In genomic region chr4:103508435-103508834, GRCm38 (mm10) we compare ENCODE assay signal across 16 mouse cellular contexts.
DNase-seq lines count a peak whose midpoint lies in the region; ATAC-seq lines count a peak whose summit lies in the region.
"Had no signal": no experiment of that assay in that cellular context is flagged by ENCODE, and none has a peak within 500 bp of the region (broad histone marks: within the 10 kb centered on the region; RNA-seq: fewer than 3 reads in every experiment).

No protein-coding gene starts in this region.

- H3K4me3 ChIP-seq in forebrain, embryonic 15.5 days, result no peak overlapping the region
- no peak overlapping the region for H3K4me3 ChIP-seq in forebrain, embryonic 12.5 days (replicated peaks)
- H3K4me3 ChIP-seq: embryonic facial prominence, embryonic 12.5 days; midbrain, embryonic 10.5 days; myocyte had no signal

- no peaks in the 10 kb centered on the region for H3K27me3 ChIP-seq in forebrain, embryonic 15.5 days
- no peaks in the 10 kb centered on the region for H3K27me3 ChIP-seq in forebrain, embryonic 12.5 days
- H3K27me3 ChIP-seq: embryonic facial prominence, embryonic 12.5 days had no signal

- ATAC-seq in forebrain, embryonic 15.5 days (replicated peaks), result 0 out of 2 replicates have a peak, but pooled peaks have one; percentile 38
- ATAC-seq in forebrain, embryonic 12.5 days (ENCODE audit: low FRiP score), result no peak
- ATAC-seq: hindbrain, embryonic 16.5 days had no signal

- H3K9me3 ChIP-seq in forebrain, embryonic 15.5 days, result no peaks in the 10 kb centered on the region
- H3K9me3 ChIP-seq in forebrain, embryonic 12.5 days, result no peaks in the 10 kb centered on the region
- H3K9me3 ChIP-seq: embryonic facial prominence, embryonic 12.5 days; midbrain, embryonic 10.5 days had no signal

- DNase-seq in brain, embryonic 18.5 days (ENCODE audit: low read depth, low spot score), result peak; percentile 20
- DNase-seq in layer of hippocampus, postnatal 14 days (ENCODE audit: low spot score in 2 of 2), result peak; percentile 68 to 85
- DNase-seq in right cerebral cortex, postnatal 10 days (ENCODE audit: low spot score in 2 of 2), result peak; percentile 63 to 67
- no peak for DNase-seq in adrenal gland, postnatal 36 days
- DNase-seq in urinary bladder, adult 2 months (ENCODE audit: low spot score), result no peak
- DNase-seq in retina, postnatal 1 day, result no peak
- DNase-seq: heart, adult 11 months; heart, postnatal 10 days; thymus, postnatal 14 days had no signal

- peaks cover 7% of the 10 kb centered on the region for H3K4me1 ChIP-seq in forebrain, embryonic 15.5 days
- H3K4me1 ChIP-seq in forebrain, embryonic 12.5 days, result no peaks in the 10 kb centered on the region
- H3K4me1 ChIP-seq: embryonic facial prominence, embryonic 12.5 days; midbrain, embryonic 10.5 days had no signal

- peak overlapping the region; percentile 67 for H3K27ac ChIP-seq in forebrain, embryonic 15.5 days (replicated peaks)
- no peak overlapping the region for H3K27ac ChIP-seq in forebrain, embryonic 12.5 days
- H3K27ac ChIP-seq: embryonic facial prominence, embryonic 12.5 days; liver, embryonic 14.5 days; midbrain, embryonic 10.5 days had no signal

- no peaks in the 10 kb centered on the region for H3K36me3 ChIP-seq in forebrain, embryonic 15.5 days
- no peaks in the 10 kb centered on the region for H3K36me3 ChIP-seq in forebrain, embryonic 12.5 days (replicated peaks)
- H3K36me3 ChIP-seq: embryonic facial prominence, embryonic 12.5 days; midbrain, embryonic 10.5 days had no signal

- 49% methylated on average over 2 of the region's 2 CpGs for WGBS in forebrain, embryonic 15.5 days
- 56% methylated on average over 2 of the region's 2 CpGs for WGBS in forebrain, embryonic 12.5 days

- H3K4me2 ChIP-seq in forebrain, embryonic 15.5 days (replicated peaks), result no peak overlapping the region
- H3K4me2 ChIP-seq in forebrain, embryonic 12.5 days, result no peak overlapping the region
- H3K4me2 ChIP-seq: embryonic facial prominence, embryonic 12.5 days had no signal

- no peak overlapping the region for H3K9ac ChIP-seq in forebrain, embryonic 15.5 days (replicated peaks)
- H3K9ac ChIP-seq in forebrain, embryonic 12.5 days, result no peak overlapping the region
- H3K9ac ChIP-seq: embryonic facial prominence, embryonic 12.5 days; liver, embryonic 14.5 days had no signal

Comparison
In these comparisons a context has a peak if more than half of its experiments do, and no peak if none do; other contexts are left out.
1. DNase-seq: peak in brain, embryonic 18.5 days (single experiment), layer of hippocampus, postnatal 14 days (2 of 2) and right cerebral cortex, postnatal 10 days (2 of 2); none in adrenal gland, postnatal 36 days (0 of 2), urinary bladder, adult 2 months (single experiment) and retina, postnatal 1 day (single experiment).